Mouse (Mus musculus) myocyte (in vitro differentiated cells): Measurements from ENCODE around the gene Alk. TPM values are rescaled to one million over a fixed set of nuclear protein-coding genes. Genes with fewer than 3 reads are reported as not detected.

Source experiments
- H3K27me3 ChIP-seq: one replicate; pipeline ENCODE4 v1.6.1; 2011; ENCODE audit not compliant: control insufficient read depth, insufficient read depth, insufficient read length
- H3K36me3 ChIP-seq: one replicate; pipeline ENCODE4 v1.6.1; 2011; ENCODE audit not compliant: control insufficient read depth, insufficient read depth
- H3K4me2 ChIP-seq: one replicate; pipeline ENCODE4 v1.6.1; 2011; ENCODE audit warnings: low read depth, control low read depth
- H3K4me3 ChIP-seq: one replicate; pipeline ENCODE4 v1.5.1; 2011; ENCODE audit warnings: mild to moderate bottlenecking, control low read depth, moderate library complexity
- H3K79me2 ChIP-seq: one replicate; pipeline ENCODE4 v1.6.1; 2011; ENCODE audit not compliant: control insufficient read depth, insufficient read depth
- H3ac ChIP-seq: one replicate; pipeline ENCODE4 v1.6.1; 2011; ENCODE audit not compliant: control insufficient read depth, insufficient read length
- CEBPB ChIP-seq: IDR thresholded peaks from 2 replicates; pipeline ENCODE4 v1.6.1; 2011; ENCODE audit warnings: mild to moderate bottlenecking, moderate library complexity; ENCODE audit not compliant: poor library complexity, insufficient read depth, severe bottlenecking
- E2F4 ChIP-seq: IDR thresholded peaks from one replicate; pipeline ENCODE4 v1.6.1; 2011; ENCODE audit warnings: mild to moderate bottlenecking, control low read depth, moderate library complexity; ENCODE audit not compliant: insufficient read depth
- MAX ChIP-seq: IDR thresholded peaks from one replicate; pipeline ENCODE4 v1.6.1; 2011; ENCODE audit warnings: low read depth, mild to moderate bottlenecking, control low read depth
- MYOD1 ChIP-seq, 3 experiments: IDR thresholded peaks; one replicate each; pipeline ENCODE4 v1.6.1; 2011; ENCODE audit warnings: control low read depth in 2 of 3, low read depth in 2 of 3, mild to moderate bottlenecking in 2 of 3, moderate library complexity in 1 of 3; ENCODE audit not compliant: insufficient read length in 2 of 3, control insufficient read depth in 1 of 3
- MYOG ChIP-seq, 3 experiments: IDR thresholded peaks; one replicate each; pipeline ENCODE4 v1.6.1; 2011; ENCODE audit warnings: control low read depth in 2 of 3, low read depth in 2 of 3, mild to moderate bottlenecking in 2 of 3; ENCODE audit not compliant: insufficient read length in 2 of 3, control insufficient read depth in 1 of 3, insufficient read depth in 1 of 3
- POLR2A ChIP-seq: IDR thresholded peaks from one replicate; pipeline ENCODE4 v1.6.1; 2011; ENCODE audit warnings: low read depth, mild to moderate bottlenecking, control low read depth, moderate library complexity; ENCODE audit not compliant: insufficient read length
- POLR2AphosphoS2 ChIP-seq: IDR thresholded peaks from one replicate; pipeline ENCODE4 v1.6.1; 2011; ENCODE audit warnings: low read depth, control low read depth; ENCODE audit not compliant: insufficient read length
- REST ChIP-seq: IDR thresholded peaks from one replicate; pipeline ENCODE4 v1.6.1; 2011; ENCODE audit warnings: mild to moderate bottlenecking, control low read depth, moderate library complexity; ENCODE audit not compliant: insufficient read depth, insufficient read length
- SRF ChIP-seq: IDR thresholded peaks from one replicate; pipeline ENCODE4 v1.6.1; 2011; ENCODE audit warnings: low read depth; ENCODE audit not compliant: control insufficient read depth, insufficient read length
- TCF12 ChIP-seq: IDR thresholded peaks from one replicate; pipeline ENCODE4 v1.6.1; 2011; ENCODE audit warnings: mild to moderate bottlenecking, control low read depth; ENCODE audit not compliant: poor library complexity, insufficient read depth, severe bottlenecking
- TCF3 ChIP-seq: IDR thresholded peaks from one replicate; pipeline ENCODE4 v1.6.1; 2011; ENCODE audit warnings: low read depth, control low read depth; ENCODE audit not compliant: insufficient read length
- USF1 ChIP-seq: IDR thresholded peaks from one replicate; pipeline ENCODE4 v1.6.1; 2011; ENCODE audit warnings: low read depth, mild to moderate bottlenecking, control low read depth, moderate library complexity
- polyA plus RNA-seq: library from polyadenylated mRNA; unstranded; fragments of >200 nt; fragmentation: generic; extraction: Trizol; gene quantifications from one replicate; pipeline ENCODE4 v1.2.1, GENCODE M21; 2012; ENCODE audit warnings: missing spikeins

Alk gene
- polyA plus RNA-seq, 1 experiment, result not detected

DNA sequence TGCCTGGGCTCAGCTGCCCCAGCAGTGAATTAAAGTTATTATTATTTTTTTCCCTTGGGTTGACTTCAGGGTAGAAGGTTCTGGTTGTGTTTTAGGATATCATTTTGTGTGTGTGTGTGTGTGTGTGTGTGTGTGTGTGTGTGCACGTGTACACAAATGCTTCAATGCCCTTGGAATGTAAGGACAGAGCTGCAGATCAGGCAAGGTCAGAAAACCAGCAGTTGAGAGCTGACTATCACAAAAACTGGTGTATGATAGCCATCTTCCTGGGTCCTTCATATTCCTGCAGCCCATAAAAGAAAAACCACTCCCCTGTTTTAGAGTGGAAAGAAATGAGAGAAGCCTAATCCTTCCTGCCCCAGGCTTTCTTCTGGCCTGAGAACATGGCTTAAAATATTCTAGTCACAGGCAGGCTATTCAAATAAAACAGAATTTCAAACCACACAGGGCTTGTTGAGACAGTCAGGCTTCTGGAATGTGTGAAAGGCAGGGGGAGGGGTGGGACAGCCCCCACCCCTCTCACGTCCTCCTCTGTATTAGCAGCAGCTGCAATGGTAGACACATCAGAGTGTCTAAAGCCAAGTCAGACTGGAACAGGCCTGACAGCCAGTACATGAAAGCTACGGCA, 623.8 kb downstream of the Alk start:
- peak overlapping the region; percentile 3 for H3K4me2 ChIP-seq
- H3K27me3 ChIP-seq, result no peaks in the 10 kb centered on the region
- H3K79me2 ChIP-seq, result no peaks in the 10 kb centered on the region
- H3K36me3 ChIP-seq, result no peaks in the 10 kb centered on the region
- TF ChIP-seq MAX (no peak), POLR2AphosphoS2 (no peak), MYOD1 (IDR thresholded peaks at IDR 0.05; ENCODE audit: control insufficient read depth in 1 of 3, insufficient read length in 2 of 3, low read depth in 2 of 3) (peak in 2 of 3 experiments; percentile 47 to 81), POLR2A (no peak), TCF3 (peak; percentile 32), REST (no peak), SRF (no peak), CEBPB (no peak), MYOG (IDR thresholded peaks at IDR 0.05; ENCODE audit: control insufficient read depth in 1 of 3, insufficient read depth in 1 of 3, insufficient read length in 2 of 3, low read depth in 2 of 3) (peak in 1 of 3 experiments; percentile 80), USF1 (no peak), E2F4 (no peak), TCF12 (peak; percentile 47)
- H3K4me3 ChIP-seq, result no peak overlapping the region
- H3ac ChIP-seq, result no peak overlapping the region

DNA sequence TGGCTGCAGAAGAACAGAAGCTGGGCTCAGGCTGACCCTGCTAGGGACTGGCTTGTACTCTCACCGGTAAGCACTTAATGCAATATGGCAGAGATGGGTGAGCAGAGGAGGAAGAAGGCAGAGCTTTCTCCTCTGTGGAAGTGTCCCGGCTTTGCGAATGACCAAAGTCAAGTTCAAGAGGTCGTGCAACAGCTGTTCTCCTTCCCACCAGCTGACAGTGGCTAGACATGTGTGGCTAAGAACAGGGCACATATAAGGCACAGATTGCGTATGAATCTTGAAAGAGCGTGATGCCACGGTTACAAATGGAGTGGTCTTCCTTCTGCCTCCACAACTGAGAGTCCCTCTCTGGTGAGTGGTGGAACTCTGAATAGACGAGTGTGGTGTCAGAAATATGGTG, 625.3 kb downstream of the Alk start:
- no peak for TF ChIP-seq USF1
- no peak for TF ChIP-seq POLR2A
- no peak for TF ChIP-seq TCF12
- no peak for TF ChIP-seq SRF
- no peak for TF ChIP-seq E2F4
- peak; percentile 14 for TF ChIP-seq TCF3
- no peak for TF ChIP-seq REST
- TF ChIP-seq POLR2AphosphoS2, result no peak
- no peak for TF ChIP-seq CEBPB
- peak in 2 of 3 experiments; percentile 82 to 85 for TF ChIP-seq MYOD1 (IDR thresholded peaks at IDR 0.05; ENCODE audit: control insufficient read depth in 1 of 3, insufficient read length in 2 of 3, low read depth in 2 of 3)
- no peak for TF ChIP-seq MAX
- TF ChIP-seq MYOG (IDR thresholded peaks at IDR 0.05; ENCODE audit: control insufficient read depth in 1 of 3, insufficient read depth in 1 of 3, insufficient read length in 2 of 3, low read depth in 2 of 3), result peak; percentile 32 to 90 (median 49)
- no peaks in the 10 kb centered on the region for H3K27me3 ChIP-seq
- no peaks in the 10 kb centered on the region for H3K79me2 ChIP-seq
- H3K4me2 ChIP-seq, result no peak overlapping the region
- no peak overlapping the region for H3ac ChIP-seq
- H3K36me3 ChIP-seq, result no peaks in the 10 kb centered on the region
- no peak overlapping the region for H3K4me3 ChIP-seq

DNA sequence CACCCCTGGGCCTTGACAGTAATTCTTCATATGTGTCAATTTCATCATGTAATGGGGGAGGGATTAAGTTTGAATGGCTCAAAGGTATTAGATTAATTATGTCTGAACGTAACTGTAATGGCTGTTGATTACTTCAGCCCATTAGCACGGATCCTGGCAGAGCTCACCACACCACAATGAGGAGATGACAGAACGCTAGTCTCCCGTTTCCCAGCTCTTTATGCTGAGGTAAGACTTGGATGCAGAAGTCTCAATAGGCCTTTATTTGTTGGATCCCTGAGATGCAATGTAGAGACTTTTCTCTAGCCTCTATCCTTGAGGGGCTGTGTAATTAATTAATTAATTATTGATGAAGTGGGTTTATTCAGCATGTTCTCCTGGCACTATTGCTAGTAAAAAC, 627.8 kb downstream of the Alk start:
- Histone ChIP-seq H3K36me3 (no peaks in the 10 kb centered on the region), H3K79me2 (no peaks in the 10 kb centered on the region), H3K4me3 (no peak overlapping the region), H3K4me2 (no peak overlapping the region), H3K27me3 (no peaks in the 10 kb centered on the region), H3ac (no peak overlapping the region)
- TF ChIP-seq CEBPB, result no peak
- no peak for TF ChIP-seq POLR2A
- no peak for TF ChIP-seq POLR2AphosphoS2
- no peak for TF ChIP-seq MAX
- no peak for TF ChIP-seq USF1
- no peak for TF ChIP-seq MYOD1 (IDR thresholded peaks at IDR 0.05; ENCODE audit: control insufficient read depth in 1 of 3, insufficient read length in 2 of 3, low read depth in 2 of 3)
- no peak for TF ChIP-seq E2F4
- TF ChIP-seq TCF12, result no peak
- TF ChIP-seq TCF3, result no peak
- TF ChIP-seq SRF, result no peak
- no peak for TF ChIP-seq REST
- TF ChIP-seq MYOG (IDR thresholded peaks at IDR 0.05; ENCODE audit: control insufficient read depth in 1 of 3, insufficient read depth in 1 of 3, insufficient read length in 2 of 3, low read depth in 2 of 3), result no peak

DNA sequence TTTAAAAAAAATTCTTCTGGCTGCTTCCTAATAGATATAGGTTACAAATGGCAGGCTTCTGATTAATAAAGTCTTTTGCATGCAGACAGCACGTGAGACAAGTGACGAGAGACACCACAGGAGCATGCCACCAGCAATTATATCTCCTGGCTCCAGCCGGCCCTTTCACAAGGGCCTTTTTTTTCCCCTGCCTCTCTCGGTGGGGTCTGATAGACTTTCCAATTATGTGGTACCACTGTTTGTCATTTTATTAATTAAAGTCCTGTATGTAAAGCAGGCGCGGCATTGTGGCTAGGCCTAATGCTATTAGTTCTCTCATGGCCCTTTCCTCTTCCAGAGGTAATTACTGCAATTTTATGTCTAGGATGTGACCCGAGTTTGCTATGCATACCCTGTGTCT, 630.7 kb downstream of the Alk start:
- Histone ChIP-seq H3ac (no peak overlapping the region), H3K4me2 (no peak overlapping the region), H3K36me3 (no peaks in the 10 kb centered on the region), H3K79me2 (no peaks in the 10 kb centered on the region), H3K4me3 (no peak overlapping the region), H3K27me3 (no peaks in the 10 kb centered on the region)
- no peak for TF ChIP-seq CEBPB

DNA sequence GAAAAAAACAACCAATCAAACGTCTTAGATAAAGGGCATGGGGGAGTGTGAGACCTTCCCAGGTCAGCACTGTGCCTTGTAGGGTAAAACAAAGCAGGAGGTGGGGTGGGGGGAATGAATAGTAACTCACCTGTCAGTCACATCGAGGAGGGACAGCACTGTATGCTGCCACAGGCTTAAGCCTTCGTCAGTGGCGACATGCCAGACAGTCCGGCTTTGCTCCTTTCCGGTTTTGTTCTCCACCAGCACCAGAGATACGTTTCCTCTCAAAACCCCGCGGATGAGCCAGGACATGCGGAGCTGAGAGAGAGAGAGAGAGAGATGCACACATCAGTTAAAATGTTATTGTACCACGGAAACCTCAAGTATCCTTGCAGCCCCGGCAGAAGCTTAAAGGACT, 637.1 kb downstream of the Alk start:
- no peak overlapping the region for H3K4me3 ChIP-seq
- no peaks in the 10 kb centered on the region for H3K36me3 ChIP-seq
- no peak overlapping the region for H3ac ChIP-seq
- no peaks in the 10 kb centered on the region for H3K27me3 ChIP-seq
- TF ChIP-seq E2F4, result no peak
- TF ChIP-seq POLR2A, result no peak
- no peak for TF ChIP-seq MYOD1 (IDR thresholded peaks at IDR 0.05; ENCODE audit: control insufficient read depth in 1 of 3, insufficient read length in 2 of 3, low read depth in 2 of 3)
- TF ChIP-seq MAX, result no peak
- TF ChIP-seq REST, result no peak
- no peak for TF ChIP-seq TCF3
- no peak for TF ChIP-seq TCF12
- H3K4me2 ChIP-seq, result no peak overlapping the region
- no peaks in the 10 kb centered on the region for H3K79me2 ChIP-seq
